Mouse (Mus musculus): Measurements from ENCODE around the gene Pik3c2b. TPM values are rescaled to one million over a fixed set of nuclear protein-coding genes. Genes with fewer than 3 reads are reported as not detected.

Pik3c2b gene
- polyA plus RNA-seq, 3 experiments from 2014 or later = 0.36 to 0.67 (median 0.61) TPM

DNA sequence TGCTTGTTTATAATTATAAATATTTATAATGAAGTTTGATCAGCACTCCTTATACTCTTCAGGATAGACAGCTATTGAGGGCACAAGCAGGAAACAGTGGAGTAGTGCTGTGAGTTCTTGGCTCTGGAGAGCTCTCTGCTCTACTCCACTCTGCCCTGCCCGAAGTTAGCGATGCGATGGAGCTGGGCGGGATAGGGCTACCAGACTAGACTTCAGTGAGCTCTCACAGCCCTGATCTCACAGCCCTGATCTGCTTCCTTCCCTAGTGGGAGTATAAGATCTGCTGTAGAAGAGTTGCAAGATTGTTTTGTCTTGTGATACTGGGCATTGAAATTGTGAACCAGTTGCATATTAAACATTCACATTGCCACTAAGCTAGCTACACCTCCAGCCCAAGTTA is 89.4 kb downstream of the Pik3c2b start:
- no peak for ATAC-seq

DNA sequence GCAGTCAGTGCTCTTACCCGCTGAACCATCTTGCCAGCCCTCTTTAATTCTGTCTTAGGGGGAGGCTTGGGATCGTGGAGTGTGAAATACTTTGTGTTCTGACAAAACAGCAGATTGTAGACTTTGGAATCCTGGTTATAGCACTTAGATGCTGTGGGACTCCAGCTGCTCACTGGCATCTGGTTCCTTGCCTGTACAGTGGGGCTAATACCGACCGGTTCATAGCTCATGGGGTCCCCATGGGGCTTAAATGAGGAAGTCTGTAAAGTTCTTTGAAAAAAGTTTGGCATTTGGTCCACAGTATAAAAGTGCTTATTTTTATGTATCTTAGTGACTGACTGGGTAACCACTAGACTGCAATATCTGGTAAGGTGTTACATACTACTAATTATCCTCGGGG is 90.3 kb downstream of the Pik3c2b start:
- no peak for ATAC-seq

- ATAC-seq = no peak
Observed at GRCm38 (mm10) chr1:133138401-133138800, 92.9 kb downstream of the Pik3c2b start.

DNA sequence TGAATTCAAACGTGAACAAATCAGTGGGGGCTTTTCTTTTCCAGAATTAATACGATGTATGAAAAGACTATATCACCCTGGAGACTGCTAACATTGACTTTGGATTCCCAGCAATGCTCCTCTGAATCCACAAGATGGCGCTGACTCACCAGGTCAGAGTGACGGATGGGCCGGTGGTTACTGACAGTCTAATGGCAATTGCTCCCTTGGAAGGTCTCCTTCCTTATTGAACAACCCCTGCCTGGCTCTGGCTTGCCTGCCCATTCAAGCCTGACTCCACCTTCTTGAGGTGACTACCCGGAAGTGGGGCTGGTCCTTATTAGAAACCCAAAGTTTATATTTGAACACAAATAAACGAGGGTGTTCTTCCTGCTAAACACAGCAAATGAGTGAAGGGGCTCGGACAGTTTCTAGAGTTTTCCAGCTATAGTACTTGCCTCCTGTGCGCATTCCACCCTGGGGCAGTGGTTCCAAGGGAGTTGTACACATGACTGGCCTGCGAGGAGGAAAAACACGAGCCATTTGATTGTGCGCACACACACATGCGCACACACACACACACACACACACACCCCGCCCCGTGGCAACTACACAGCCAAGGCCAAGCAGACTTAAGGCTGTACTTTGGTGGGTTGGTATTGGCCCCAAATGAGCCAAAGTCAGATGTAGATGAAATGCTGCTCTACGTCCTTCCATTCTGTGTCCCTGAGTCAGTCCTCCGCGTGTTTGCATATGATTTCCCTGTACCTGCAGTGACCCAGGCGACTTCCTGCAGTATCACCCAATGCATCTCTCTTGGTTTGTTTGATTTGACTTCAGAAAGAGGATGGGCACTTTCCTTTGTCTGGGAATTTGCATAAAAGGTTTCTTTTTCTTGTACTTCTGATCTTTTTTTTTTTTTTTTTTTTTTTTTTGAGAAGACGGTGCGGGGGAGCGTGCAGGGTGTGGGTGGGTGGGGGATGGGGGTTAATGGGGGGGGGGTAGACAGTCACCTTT is 100.8 kb downstream of the Pik3c2b start:
- peak; percentile 83 for ATAC-seq

DNA sequence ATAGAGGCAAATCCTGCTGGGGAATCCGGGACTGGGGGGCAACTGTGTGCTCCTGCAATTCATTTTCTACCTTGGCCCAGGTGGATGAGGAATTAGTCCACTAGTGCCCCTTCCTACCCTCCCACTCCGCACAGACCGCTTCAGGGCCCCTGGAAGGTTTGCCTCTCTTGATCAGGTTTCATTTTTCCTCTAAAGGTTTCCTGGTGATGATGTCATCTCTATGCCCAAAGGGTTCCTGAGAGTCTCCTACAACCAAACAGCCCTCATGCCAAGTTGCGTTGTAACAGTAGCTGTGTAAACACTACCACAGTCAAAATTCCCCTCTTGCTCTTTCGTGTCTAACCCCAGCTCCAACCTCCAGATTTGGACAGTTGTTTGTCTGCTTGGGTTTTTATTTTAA is 101.9 kb downstream of the Pik3c2b start:
- ATAC-seq = no peak

DNA sequence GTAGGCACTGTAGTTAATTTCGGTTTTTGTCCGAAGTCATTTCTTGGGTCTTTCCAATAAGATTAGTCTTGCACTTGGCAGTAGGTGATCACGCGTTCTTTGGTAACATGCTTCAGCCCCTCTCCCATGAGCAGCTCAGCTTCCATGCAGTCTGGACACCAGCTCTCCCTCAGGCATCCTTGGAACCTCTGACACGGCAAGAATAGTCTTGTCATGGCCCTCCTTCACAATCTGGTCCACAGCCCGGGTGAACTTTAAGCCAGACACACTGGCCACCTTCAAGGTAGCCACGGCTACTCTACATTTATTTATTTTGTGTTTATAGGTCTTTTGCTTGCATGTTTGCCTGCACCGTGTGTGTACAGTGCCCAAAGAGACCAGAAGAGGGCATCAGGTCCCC is 102.7 kb downstream of the Pik3c2b start:
- ATAC-seq = no peak

DNA sequence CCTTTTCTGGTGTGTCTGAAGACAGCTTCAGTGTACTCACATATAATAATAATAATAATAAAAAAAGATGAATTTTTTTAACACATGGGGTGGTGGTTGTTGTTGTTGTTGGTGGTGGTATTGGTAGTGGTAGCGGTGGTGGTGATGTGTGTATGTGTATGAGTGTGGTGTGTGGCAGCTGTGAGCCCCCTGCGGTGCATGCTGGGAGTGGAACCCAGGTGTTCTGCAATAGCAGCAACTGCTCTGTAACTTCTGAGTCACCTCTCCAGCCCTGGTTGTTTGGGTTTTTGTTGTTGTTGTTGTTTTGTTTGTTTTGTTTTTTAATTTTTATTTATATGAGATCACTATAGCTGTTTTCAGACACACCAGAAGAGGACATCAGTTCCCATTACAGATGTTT is 105.1 kb downstream of the Pik3c2b start:
- no peak for ATAC-seq

DNA sequence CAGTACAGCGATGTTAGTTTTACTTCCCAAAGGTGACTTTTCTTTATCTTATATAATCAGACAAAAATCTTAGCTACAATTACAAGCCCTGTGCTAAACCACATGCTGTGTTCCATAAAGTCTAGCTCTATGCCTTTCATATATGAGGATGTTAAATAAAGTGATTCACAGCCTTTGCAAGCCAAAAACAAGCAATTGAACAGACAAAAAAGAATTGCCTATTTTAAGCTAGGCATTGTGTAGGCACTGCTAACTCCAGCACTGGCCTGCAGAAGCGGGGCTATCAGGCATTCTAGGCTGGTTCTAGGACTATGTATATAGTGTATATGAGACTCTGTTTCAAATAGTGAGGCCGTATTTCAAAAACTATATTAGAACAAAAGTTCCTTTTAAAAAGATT is 106.7 kb downstream of the Pik3c2b start:
- no peak for ATAC-seq

DNA sequence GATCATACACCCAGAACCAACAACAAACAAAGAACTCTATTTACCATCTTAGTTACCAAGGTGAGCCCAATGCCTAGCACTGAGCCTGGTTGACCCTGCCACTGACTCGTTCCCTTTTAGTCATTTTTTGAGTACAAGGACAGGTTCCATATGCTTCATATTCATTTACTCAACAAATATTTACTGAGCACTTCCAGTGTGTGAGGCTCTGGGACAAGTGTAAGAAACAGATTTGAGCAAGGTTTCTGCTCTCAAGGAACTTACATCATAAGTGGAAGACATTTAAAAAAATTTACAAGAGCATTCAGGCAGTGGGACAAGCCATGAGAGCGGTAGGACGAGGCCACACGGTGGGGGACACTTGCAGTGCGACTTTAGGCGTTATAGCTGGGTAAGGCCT is 109.8 kb downstream of the Pik3c2b start:
- no peak for ATAC-seq

Other genes starting within 250 kb of the Pik3c2b start
- under 1 TPM in 1 of 3 experiments, not detected in 2; 0.16 TPM for gene Lrrn2, start 165.4 kb upstream of the Pik3c2b start, polyA plus RNA-seq (2017; shearing (Covaris generic))
- gene Mdm4, start 15.1 kb upstream of the Pik3c2b start, polyA plus RNA-seq (2017; shearing (Covaris generic)) = 100 to 1,000 TPM in 1 of 3 experiments, 10 to 100 TPM in 2; 94.1 to 139 (median 98.6) TPM
- gene Ppp1r15b, start 85.5 kb downstream of the Pik3c2b start, polyA plus RNA-seq (2017; shearing (Covaris generic)) = 10 to 100 TPM; 20.8 to 26.0 (median 23.6) TPM
- gene Plekha6, start 118.5 kb downstream of the Pik3c2b start, polyA plus RNA-seq (2017; shearing (Covaris generic)) = under 1 TPM in 1 of 3 experiments, not detected in 2; 0.25 TPM